Mouse (Mus musculus): ENCODE measurements around the gene Oaz2. TPM values are rescaled to one million over a fixed set of nuclear protein-coding genes. Genes with fewer than 3 reads are reported as not detected.

The Oaz2 gene
- polyA plus RNA-seq, 1 experiment from 2014 or later: 204 TPM

- H3K9ac ChIP-seq (ENCODE audit: low read depth, low read length): peak overlapping the region; percentile 66
- peak overlapping the region; percentile 66 for H3K4me3 ChIP-seq (ENCODE audit: low read depth, low read length)
- H3K9me3 ChIP-seq (ENCODE audit: control insufficient read depth, low read length): no peaks in the 10 kb centered on the region
- H3K4me2 ChIP-seq (replicated peaks; ENCODE audit: low read depth, low read length): peak overlapping the region; percentile 73
- no peaks in the 10 kb centered on the region for H3K36me3 ChIP-seq (ENCODE audit: control insufficient read depth, insufficient read depth, low read length)
- peak; percentile 98 for DNase-seq (ENCODE audit: low spot score)
- WGBS: under 1% methylated on average over 41 of the region's 51 CpGs
- H3K4me1 ChIP-seq (replicated peaks; ENCODE audit: control insufficient read depth, insufficient read depth, low read length): peaks cover 5% of the 10 kb centered on the region; the same call in 1 of the 2 replicates
- peak; percentile 97 for ATAC-seq (ENCODE audit: low FRiP score)
- peak overlapping the region; percentile 6; the same call in 1 of the 2 replicates for H3K27ac ChIP-seq (ENCODE audit: low read depth, low read length)
- no peaks in the 10 kb centered on the region for H3K27me3 ChIP-seq (ENCODE audit: control insufficient read depth, insufficient read depth, low read length)
Measured at GRCm38 (mm10) chr9:65676358-65677118, 8.7 kb downstream of the Oaz2 start.

GRCm38 (mm10) chr9:65677119-65677462, 9.3 kb downstream of the Oaz2 start:
- DNase-seq (ENCODE audit: low spot score): no peak
- ATAC-seq (ENCODE audit: low FRiP score): no peak
- 1% methylated on average over 3 of the region's 3 CpGs for WGBS
- H3K4me1 ChIP-seq (replicated peaks; ENCODE audit: control insufficient read depth, insufficient read depth, low read length): peaks cover 5% of the 10 kb centered on the region; the same call in 1 of the 2 replicates
- no peaks in the 10 kb centered on the region for H3K9me3 ChIP-seq (ENCODE audit: control insufficient read depth, low read length)
- H3K27me3 ChIP-seq (ENCODE audit: control insufficient read depth, insufficient read depth, low read length): no peaks in the 10 kb centered on the region
- H3K4me2 ChIP-seq (replicated peaks; ENCODE audit: low read depth, low read length): peak overlapping the region; percentile 73
- peak overlapping the region; percentile 66 for H3K4me3 ChIP-seq (ENCODE audit: low read depth, low read length)
- H3K9ac ChIP-seq (ENCODE audit: low read depth, low read length): peak overlapping the region; percentile 66
- H3K36me3 ChIP-seq (ENCODE audit: control insufficient read depth, insufficient read depth, low read length): no peaks in the 10 kb centered on the region
- peak overlapping the region; percentile 6; the same call in 1 of the 2 replicates for H3K27ac ChIP-seq (ENCODE audit: low read depth, low read length)

- DNase-seq (ENCODE audit: low spot score) (no peak), ATAC-seq (ENCODE audit: low FRiP score) (no peak)
- Histone ChIP-seq H3K9ac (ENCODE audit: low read depth, low read length) (no peak overlapping the region), H3K4me3 (ENCODE audit: low read depth, low read length) (peak overlapping the region; percentile 10; the same call in 1 of the 2 replicates), H3K36me3 (ENCODE audit: control insufficient read depth, insufficient read depth, low read length) (no peaks in the 10 kb centered on the region), H3K4me2 (replicated peaks; ENCODE audit: low read depth, low read length) (peak overlapping the region; percentile 8), H3K27ac (ENCODE audit: low read depth, low read length) (no peak overlapping the region), H3K4me1 (replicated peaks; ENCODE audit: control insufficient read depth, insufficient read depth, low read length) (peaks cover 5% of the 10 kb centered on the region; the same call in 1 of the 2 replicates), H3K9me3 (ENCODE audit: control insufficient read depth, low read length) (no peaks in the 10 kb centered on the region), H3K27me3 (ENCODE audit: control insufficient read depth, insufficient read depth, low read length) (no peaks in the 10 kb centered on the region)
- 32% methylated on average over 5 of the region's 5 CpGs for WGBS
Measured at GRCm38 (mm10) chr9:65679181-65679761, 11.5 kb downstream of the Oaz2 start.

DNA sequence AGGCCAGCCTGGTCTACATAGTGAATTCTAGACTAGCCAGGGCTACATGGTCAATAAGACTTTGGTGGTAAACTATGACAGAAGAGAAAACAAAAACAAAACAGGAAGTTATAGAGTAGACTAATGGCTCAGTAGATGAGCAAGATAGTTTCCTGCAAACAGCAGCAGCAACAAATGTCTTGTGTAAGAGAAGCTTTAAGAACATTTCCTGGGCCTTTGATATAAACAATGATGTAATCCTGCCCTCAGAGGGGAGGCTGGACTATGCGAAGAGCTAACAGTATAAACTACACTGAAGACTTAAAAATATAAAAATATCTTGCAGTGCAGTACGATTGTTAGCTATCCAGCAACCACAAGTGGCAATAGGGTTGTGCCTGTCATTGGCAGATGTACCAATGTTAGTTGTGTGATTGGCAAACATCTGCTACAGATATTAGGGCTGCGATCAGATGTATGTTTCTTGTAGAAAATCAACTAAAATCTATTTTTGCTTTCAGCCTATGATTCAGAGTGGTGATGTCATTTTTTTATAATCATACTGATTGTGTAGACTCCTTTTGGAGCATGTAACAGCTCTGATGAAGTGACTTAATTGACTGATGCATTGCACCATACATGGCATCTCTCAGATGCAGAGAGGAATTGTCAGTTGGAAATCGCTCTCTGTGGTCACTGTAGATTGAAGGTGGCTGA, 13.3 kb downstream of the Oaz2 start:
- Histone ChIP-seq H3K36me3 (ENCODE audit: control insufficient read depth, insufficient read depth, low read length) (no peaks in the 10 kb centered on the region), H3K4me1 (replicated peaks; ENCODE audit: control insufficient read depth, insufficient read depth, low read length) (peaks cover 5% of the 10 kb centered on the region; the same call in 1 of the 2 replicates), H3K27ac (ENCODE audit: low read depth, low read length) (no peak overlapping the region), H3K4me2 (replicated peaks; ENCODE audit: low read depth, low read length) (no peak overlapping the region), H3K27me3 (ENCODE audit: control insufficient read depth, insufficient read depth, low read length) (no peaks in the 10 kb centered on the region), H3K9ac (ENCODE audit: low read depth, low read length) (no peak overlapping the region), H3K4me3 (ENCODE audit: low read depth, low read length) (no peak overlapping the region), H3K9me3 (ENCODE audit: control insufficient read depth, low read length) (no peaks in the 10 kb centered on the region)
- 89% methylated on average over 4 of the region's 4 CpGs for WGBS
- DNase-seq (ENCODE audit: low spot score) (no peak), ATAC-seq (ENCODE audit: low FRiP score) (no peak)

- no peaks in the 10 kb centered on the region for H3K9me3 ChIP-seq (ENCODE audit: control insufficient read depth, low read length)
- no peaks in the 10 kb centered on the region for H3K36me3 ChIP-seq (ENCODE audit: control insufficient read depth, insufficient read depth, low read length)
- H3K27me3 ChIP-seq (ENCODE audit: control insufficient read depth, insufficient read depth, low read length): no peaks in the 10 kb centered on the region
- no peak overlapping the region for H3K27ac ChIP-seq (ENCODE audit: low read depth, low read length)
- H3K4me1 ChIP-seq (replicated peaks; ENCODE audit: control insufficient read depth, insufficient read depth, low read length): peaks cover 5% of the 10 kb centered on the region; the same call in 1 of the 2 replicates
- no peak overlapping the region for H3K4me3 ChIP-seq (ENCODE audit: low read depth, low read length)
- ATAC-seq (ENCODE audit: low FRiP score): no peak
- H3K9ac ChIP-seq (ENCODE audit: low read depth, low read length): no peak overlapping the region
- 92% methylated on average over 2 of the region's 2 CpGs for WGBS
- DNase-seq (ENCODE audit: low spot score): no peak
- H3K4me2 ChIP-seq (replicated peaks; ENCODE audit: low read depth, low read length): no peak overlapping the region
Measured at GRCm38 (mm10) chr9:65681634-65681940, 13.8 kb downstream of the Oaz2 start.

- no peak overlapping the region for H3K4me2 ChIP-seq (replicated peaks; ENCODE audit: low read depth, low read length)
- peaks cover 2% of the 10 kb centered on the region; the same call in 1 of the 2 replicates for H3K4me1 ChIP-seq (replicated peaks; ENCODE audit: control insufficient read depth, insufficient read depth, low read length)
- H3K27ac ChIP-seq (ENCODE audit: low read depth, low read length): no peak overlapping the region
- no peak overlapping the region for H3K4me3 ChIP-seq (ENCODE audit: low read depth, low read length)
- H3K9ac ChIP-seq (ENCODE audit: low read depth, low read length): no peak overlapping the region
- DNase-seq (ENCODE audit: low spot score): no peak
- H3K36me3 ChIP-seq (ENCODE audit: control insufficient read depth, insufficient read depth, low read length): no peaks in the 10 kb centered on the region
- no peak for ATAC-seq (ENCODE audit: low FRiP score)
- 87% methylated on average over 3 of the region's 3 CpGs for WGBS
- no peaks in the 10 kb centered on the region for H3K27me3 ChIP-seq (ENCODE audit: control insufficient read depth, insufficient read depth, low read length)
- H3K9me3 ChIP-seq (ENCODE audit: control insufficient read depth, low read length): no peaks in the 10 kb centered on the region
Measured at GRCm38 (mm10) chr9:65682183-65682582, 14.4 kb downstream of the Oaz2 start.

DNA sequence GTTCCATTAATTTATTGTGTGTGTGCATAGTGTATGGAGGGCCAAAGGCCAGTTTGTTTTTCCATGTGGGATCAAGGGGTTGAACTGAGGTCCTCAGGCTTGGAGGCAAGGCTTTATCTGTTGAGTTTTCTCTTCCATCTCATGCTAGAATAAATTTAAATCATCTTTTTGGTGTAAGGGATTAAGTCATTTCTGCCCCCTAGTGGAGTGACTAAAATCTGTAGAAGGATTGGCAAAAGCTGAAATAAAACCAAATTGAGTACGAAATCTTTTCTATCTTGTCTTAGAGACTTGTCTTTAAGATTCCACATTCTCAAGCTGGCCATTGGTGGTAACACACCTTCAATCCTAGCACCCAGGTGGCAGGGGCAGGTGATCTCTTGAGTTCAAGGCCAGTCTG, 15.2 kb downstream of the Oaz2 start:
- no peak overlapping the region for H3K4me3 ChIP-seq (ENCODE audit: low read depth, low read length)
- H3K4me1 ChIP-seq (replicated peaks; ENCODE audit: control insufficient read depth, insufficient read depth, low read length): no peaks in the 10 kb centered on the region
- no peak for ATAC-seq (ENCODE audit: low FRiP score)
- 84% methylated on average over 1 of the region's 1 CpGs for WGBS
- no peaks in the 10 kb centered on the region for H3K9me3 ChIP-seq (ENCODE audit: control insufficient read depth, low read length)
- H3K36me3 ChIP-seq (ENCODE audit: control insufficient read depth, insufficient read depth, low read length): no peaks in the 10 kb centered on the region
- H3K9ac ChIP-seq (ENCODE audit: low read depth, low read length): no peak overlapping the region
- no peaks in the 10 kb centered on the region for H3K27me3 ChIP-seq (ENCODE audit: control insufficient read depth, insufficient read depth, low read length)
- no peak overlapping the region for H3K4me2 ChIP-seq (replicated peaks; ENCODE audit: low read depth, low read length)
- H3K27ac ChIP-seq (ENCODE audit: low read depth, low read length): no peak overlapping the region
- peak; percentile 49 for DNase-seq (ENCODE audit: low spot score)

- no peaks in the 10 kb centered on the region for H3K36me3 ChIP-seq (ENCODE audit: control insufficient read depth, insufficient read depth, low read length)
- WGBS: 94% methylated on average over 2 of the region's 2 CpGs
- ATAC-seq (ENCODE audit: low FRiP score): no peak
- no peak overlapping the region for H3K4me2 ChIP-seq (replicated peaks; ENCODE audit: low read depth, low read length)
- H3K4me3 ChIP-seq (ENCODE audit: low read depth, low read length): no peak overlapping the region
- no peaks in the 10 kb centered on the region for H3K9me3 ChIP-seq (ENCODE audit: control insufficient read depth, low read length)
- H3K27ac ChIP-seq (ENCODE audit: low read depth, low read length): no peak overlapping the region
- DNase-seq (ENCODE audit: low spot score): no peak
- H3K4me1 ChIP-seq (replicated peaks; ENCODE audit: control insufficient read depth, insufficient read depth, low read length): no peaks in the 10 kb centered on the region
- no peak overlapping the region for H3K9ac ChIP-seq (ENCODE audit: low read depth, low read length)
- no peaks in the 10 kb centered on the region for H3K27me3 ChIP-seq (ENCODE audit: control insufficient read depth, insufficient read depth, low read length)
Measured at GRCm38 (mm10) chr9:65684704-65685103, 16.9 kb downstream of the Oaz2 start.
